Mouse (Mus musculus) left cerebral cortex, postnatal 10 days (tissue): ENCODE measurements around the gene Gpatch1. TPM values are rescaled to one million over a fixed set of nuclear protein-coding genes. Genes with fewer than 3 reads are reported as not detected.
"Not testable (repeated sequence)": the region's sequence is repeated elsewhere in the genome, so short reads cannot be mapped to it uniquely, and the experiment has no call there.

Experiments used
- DNase-seq, 2 experiments: peaks; one replicate each; pipeline ENCODE4 v3.0.0; 2021 to 2022; ENCODE audit warnings: low spot score in 2 of 2, mixed read lengths in 1 of 2; ENCODE audit errors: extremely low spot score in 1 of 2
- intact Hi-C: fragments of 180-260 bp; cut with DNase I; formaldehyde crosslinking; loops from one replicate; pipeline ENCODE4 v1.15.1; 2025
- total RNA-seq, 2 experiments: library from RNA; stranded (reverse); gene quantifications; 2 replicates each; pipeline ENCODE4 v1.2.3; 2021

Gene Gpatch1
- total RNA-seq, 2 experiments from 2014 or later, result 21.2 to 24.1 TPM

GRCm38 (mm10) chr7:35264746-35265145, 53.5 kb downstream of the Gpatch1 start:
- peak; percentile 44 to 54 for DNase-seq
- intact Hi-C loops, result loop anchor here (5.0 to 10.0 kb wide), 3 partner anchors 87 to 860 kb away; no protein-coding TSS in a partner anchor

GRCm38 (mm10) chr7:35263595-35264489, 54.4 kb downstream of the Gpatch1 start:
- no peak for DNase-seq
- intact Hi-C loops, result loop anchor here (5.0 to 10.0 kb wide), 3 partner anchors 87 to 859 kb away; no protein-coding TSS in a partner anchor

GRCm38 (mm10) chr7:35259384-35259783, 58.9 kb downstream of the Gpatch1 start:
- intact Hi-C loops, result no loop called here

GRCm38 (mm10) chr7:35258294-35258693, 59.9 kb downstream of the Gpatch1 start:
- no peak for DNase-seq
- intact Hi-C loops, result no loop called here

More at GRCm38 (mm10) chr7:35259384-35259783, 58.9 kb downstream of the Gpatch1 start:
- DNase-seq, result no peak

- peak; percentile 42 to 45 for DNase-seq
- intact Hi-C loops, result no loop called here
Observed at GRCm38 (mm10) chr7:35252041-35252558, 66.1 kb downstream of the Gpatch1 start.

GRCm38 (mm10) chr7:35237935-35238334, 80.3 kb downstream of the Gpatch1 start:
- DNase-seq, intact Hi-C loops: not testable (repeated sequence)

GRCm38 (mm10) chr7:35235308-35235707, 82.9 kb downstream of the Gpatch1 start:
- DNase-seq, result peak; percentile 64 to 81
- intact Hi-C loops, result no loop called here

GRCm38 (mm10) chr7:35234361-35235245, 83.6 kb downstream of the Gpatch1 start:
- intact Hi-C loops, result no loop called here
- peak; percentile 96 to 99 for DNase-seq

GRCm38 (mm10) chr7:35233861-35234260, 84.4 kb downstream of the Gpatch1 start:
- DNase-seq, result no peak

GRCm38 (mm10) chr7:35232796-35233455, 85.3 kb downstream of the Gpatch1 start:
- intact Hi-C loops, result no loop called here

More at GRCm38 (mm10) chr7:35233861-35234260, 84.4 kb downstream of the Gpatch1 start:
- intact Hi-C loops, result no loop called here

GRCm38 (mm10) chr7:35230333-35230732, 87.9 kb downstream of the Gpatch1 start:
- no peak for DNase-seq
- intact Hi-C loops, result no loop called here

More at GRCm38 (mm10) chr7:35232796-35233455, 85.3 kb downstream of the Gpatch1 start:
- DNase-seq, result no peak

Other genes starting within 250 kb of the Gpatch1 start
- 1 to 10 TPM; 3.3 to 4.7 TPM for gene Cebpa, start 199.1 kb downstream of the Gpatch1 start, total RNA-seq
- gene Slc7a10, start 132.1 kb downstream of the Gpatch1 start, total RNA-seq, result 10 to 100 TPM; 42.6 to 43.4 TPM
- 10 to 100 TPM; 88.1 to 90.1 TPM for gene Lrp3, start 102.9 kb downstream of the Gpatch1 start, total RNA-seq
- gene Rhpn2, start 15.7 kb upstream of the Gpatch1 start, total RNA-seq, result 1 to 10 TPM; 2.1 TPM
- 10 to 100 TPM in 1 of 2 experiments, 1 to 10 TPM in 1; 8.7 to 10.6 TPM for gene Faap24, start 78.4 kb upstream of the Gpatch1 start, total RNA-seq
- gene Cep89, start 78.6 kb upstream of the Gpatch1 start, total RNA-seq, result 10 to 100 TPM; 21.5 to 24.7 TPM
- not detected for gene Slc7a9, start 130.4 kb upstream of the Gpatch1 start, total RNA-seq
- gene Tdrd12, start 219.3 kb upstream of the Gpatch1 start, total RNA-seq, result under 1 TPM; 0.63 to 0.79 TPM
- gene Nudt19, start 237.9 kb upstream of the Gpatch1 start, total RNA-seq, result 10 to 100 TPM; 66.7 to 81.4 TPM